Mouse (Mus musculus): ENCODE data around the gene Osbpl3.

The Osbpl3 gene

GRCm38 (mm10) chr6:50328901-50329300, 127.1 kb downstream of the Osbpl3 start:
- no peak for DNase-seq

- DNase-seq: no peak
Observed at GRCm38 (mm10) chr6:50326192-50326591, 129.8 kb downstream of the Osbpl3 start.

DNA sequence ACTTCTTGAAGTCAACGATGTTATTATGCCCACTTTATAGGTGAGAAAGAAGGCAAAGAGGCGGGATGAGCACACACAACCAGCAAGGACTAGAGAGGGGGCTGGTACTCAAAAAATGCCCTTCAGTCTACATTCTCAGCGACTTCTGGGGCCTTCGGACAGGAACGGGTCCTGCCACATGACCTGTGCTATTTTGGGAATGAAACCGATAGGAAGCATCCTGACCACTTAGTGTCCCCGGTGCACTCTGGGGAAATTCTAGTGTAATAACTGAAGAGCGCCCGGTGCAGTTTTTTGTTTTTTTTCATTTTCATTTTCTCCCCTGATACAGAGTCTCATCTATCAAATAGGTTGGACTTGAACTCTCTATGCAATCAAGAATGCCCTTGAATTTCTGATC, 130.5 kb downstream of the Osbpl3 start:
- no peak for DNase-seq

DNA sequence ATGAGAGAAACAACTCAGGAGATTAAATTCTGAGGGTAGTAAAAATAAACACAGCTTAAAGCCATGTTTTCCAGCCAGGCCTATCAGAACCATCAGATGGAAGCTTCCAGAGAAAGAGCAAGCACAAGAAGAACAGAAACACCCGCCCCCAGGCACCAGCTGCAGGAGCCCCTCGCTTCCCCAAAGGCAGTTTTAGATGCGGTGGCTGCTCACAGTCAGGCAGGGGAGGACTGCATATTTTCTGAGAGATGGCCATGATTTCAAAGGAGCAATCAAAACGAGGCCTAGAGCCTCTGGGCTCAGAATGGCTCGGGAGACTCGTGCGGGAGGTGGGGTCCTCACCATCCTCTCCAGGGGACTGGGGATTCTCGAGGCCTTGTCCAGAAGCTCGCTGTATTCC, 133.4 kb downstream of the Osbpl3 start:
- peak; percentile 70 for DNase-seq

- no peak for DNase-seq
Observed at GRCm38 (mm10) chr6:50321739-50322138, 134.3 kb downstream of the Osbpl3 start.

DNA sequence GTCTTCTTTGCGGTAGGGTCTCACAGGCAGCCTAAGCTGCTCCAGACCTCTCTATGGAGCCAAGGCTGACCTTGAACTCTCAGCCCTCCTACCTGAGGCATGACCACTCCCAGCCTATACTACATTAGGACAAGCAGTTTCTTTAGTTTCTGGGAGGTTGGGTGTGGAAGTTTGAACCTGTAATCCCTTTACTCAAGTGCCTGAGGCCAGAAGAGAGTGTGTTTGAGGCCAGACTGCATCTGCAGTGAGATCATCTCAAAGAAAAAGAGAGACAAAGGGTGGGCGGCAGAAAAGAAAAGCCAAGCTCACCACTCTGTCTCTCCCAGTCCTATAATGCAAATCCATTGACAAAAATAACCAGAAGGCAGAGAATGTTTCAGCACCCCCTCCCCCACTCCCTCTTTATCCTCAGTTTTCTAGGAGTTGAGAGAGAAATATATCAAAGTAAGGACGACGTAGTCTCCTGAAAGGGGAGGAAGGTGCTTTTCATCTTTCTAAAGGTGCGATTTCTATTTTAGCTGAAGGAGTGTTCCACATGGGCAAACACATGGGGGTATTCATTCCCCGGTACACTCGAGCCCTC, 137.3 kb downstream of the Osbpl3 start:
- DNase-seq: no peak

DNA sequence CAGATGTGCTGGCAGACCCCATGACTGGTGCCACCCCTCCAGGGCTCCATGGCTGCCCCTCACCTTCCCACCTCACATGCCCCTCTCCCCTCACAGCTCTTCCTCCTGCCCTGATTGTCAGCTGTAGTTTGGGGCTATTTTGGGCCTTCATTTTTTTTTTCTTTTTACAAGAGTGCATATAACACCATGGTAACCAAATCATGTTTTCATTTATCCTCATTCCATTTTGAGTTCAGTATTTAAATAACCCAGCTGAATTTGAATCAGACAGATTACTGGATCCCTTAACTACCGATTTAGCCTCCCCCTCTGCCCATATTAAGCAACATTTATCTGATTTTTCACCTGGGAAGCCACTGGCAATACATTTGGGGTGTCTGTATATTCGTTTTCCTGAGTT, 137.9 kb downstream of the Osbpl3 start:
- no peak for DNase-seq

- DNase-seq: no peak
Observed at GRCm38 (mm10) chr6:50316795-50317505, 139.1 kb downstream of the Osbpl3 start.

GRCm38 (mm10) chr6:50314406-50315071, 141.5 kb downstream of the Osbpl3 start:
- peak; percentile 76 for DNase-seq

GRCm38 (mm10) chr6:50312647-50313046, 143.4 kb downstream of the Osbpl3 start:
- peak; percentile 73 for DNase-seq

GRCm38 (mm10) chr6:50309019-50309418, 147.0 kb downstream of the Osbpl3 start:
- DNase-seq: no peak

- no peak for DNase-seq
Observed at GRCm38 (mm10) chr6:50306625-50307024, 149.4 kb downstream of the Osbpl3 start.

GRCm38 (mm10) chr6:50304949-50305491, 151.0 kb downstream of the Osbpl3 start:
- DNase-seq: peak; percentile 79

- DNase-seq: no peak
Observed at GRCm38 (mm10) chr6:50301121-50301520, 154.9 kb downstream of the Osbpl3 start.

- no peak for DNase-seq
Observed at GRCm38 (mm10) chr6:50300622-50301021, 155.4 kb downstream of the Osbpl3 start.

GRCm38 (mm10) chr6:50299071-50299470, 156.9 kb downstream of the Osbpl3 start:
- no peak for DNase-seq

- no peak for DNase-seq
Observed at GRCm38 (mm10) chr6:50297671-50298070, 158.3 kb downstream of the Osbpl3 start.

GRCm38 (mm10) chr6:50295136-50295535, 160.9 kb downstream of the Osbpl3 start:
- no peak for DNase-seq

GRCm38 (mm10) chr6:50294128-50294527, 161.9 kb downstream of the Osbpl3 start:
- peak; percentile 53 for DNase-seq

DNA sequence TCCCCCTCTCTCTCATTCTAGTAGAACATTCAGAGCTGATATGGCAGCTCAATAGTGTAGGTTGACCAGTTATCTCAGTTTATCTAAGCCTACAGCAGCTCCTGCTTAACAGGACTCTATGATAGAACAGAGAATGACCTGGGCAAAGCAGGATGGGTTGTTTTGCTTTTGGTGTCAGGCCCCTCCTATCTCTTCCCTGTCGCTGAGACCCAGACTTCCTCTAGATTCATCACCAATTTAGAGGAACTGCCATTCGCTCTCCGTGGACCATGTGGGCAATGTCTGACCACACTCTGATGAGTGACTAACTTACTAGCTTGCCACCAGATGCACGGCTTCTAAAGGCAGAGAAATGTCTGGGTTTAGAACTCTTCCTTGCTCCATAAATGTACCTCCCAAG, 164.4 kb downstream of the Osbpl3 start:
- no peak for DNase-seq

- no peak for DNase-seq
Observed at GRCm38 (mm10) chr6:50286881-50287280, 169.1 kb downstream of the Osbpl3 start.

DNA sequence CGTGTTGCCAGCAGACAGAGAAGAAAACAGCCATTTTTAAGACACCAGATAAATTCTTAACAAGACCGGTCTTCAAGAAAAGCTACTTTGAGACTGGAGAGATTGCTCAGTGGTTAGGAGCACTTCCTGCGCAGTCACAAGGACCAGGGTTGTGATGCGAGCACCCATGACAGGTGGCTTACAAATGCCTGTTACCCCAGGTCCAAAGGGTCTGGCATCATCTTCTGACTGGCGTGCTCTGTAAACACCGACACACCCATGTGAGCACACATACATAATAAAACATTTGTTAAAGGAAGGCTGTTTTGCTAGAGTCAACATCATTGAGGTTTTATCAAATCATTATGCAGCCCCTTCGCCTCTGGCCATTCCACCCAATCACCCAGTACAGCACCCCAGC, 176.4 kb downstream of the Osbpl3 start:
- DNase-seq: no peak

- no peak for DNase-seq
Observed at GRCm38 (mm10) chr6:50273947-50274346, 182.1 kb downstream of the Osbpl3 start.

DNA sequence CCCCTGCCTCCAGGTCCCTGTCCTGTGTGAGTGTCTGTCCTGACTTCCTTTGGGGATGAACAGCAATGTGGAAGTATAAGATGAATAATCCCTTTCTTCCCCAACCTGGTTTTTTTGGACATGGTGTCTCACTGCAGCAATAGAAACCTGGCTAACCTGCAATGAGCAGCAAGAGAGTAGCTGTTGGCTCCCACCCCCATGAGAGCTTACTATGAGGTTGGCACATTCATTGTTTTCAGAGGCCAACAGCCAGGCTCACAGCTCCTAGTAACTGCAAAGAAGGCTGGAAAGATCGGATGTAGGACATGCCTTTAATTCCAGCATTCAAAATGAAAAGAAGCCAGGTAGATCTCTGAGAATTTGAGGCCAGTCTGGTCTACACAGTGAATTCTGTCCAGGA, 182.6 kb downstream of the Osbpl3 start:
- no peak for DNase-seq

All from right cerebral cortex, postnatal 25 days (tissue).